Mouse (Mus musculus) retina, adult 2 months (tissue): ENCODE data around the gene Celf3.

Experiments used
- DNase-seq: peaks from one replicate; pipeline ENCODE4 v3.0.0-alpha.2; 2012; ENCODE audit warnings: low read depth, low spot score

The Celf3 gene

GRCm38 (mm10) chr3:94479564-94479963, 1.5 kb downstream of the Celf3 start:
- DNase-seq, result no peak

- DNase-seq, result no peak
These were observed 2.3 kb downstream of the Celf3 start, which contains the start of gene Riiad1 for GRCm38 (mm10) chr3:94480291-94480884. Gene Riiad1, minus strand, starts transcription at chr3:94480341.

GRCm38 (mm10) chr3:94481429-94481828, 3.3 kb downstream of the Celf3 start:
- no peak for DNase-seq

GRCm38 (mm10) chr3:94482764-94483385, 4.8 kb downstream of the Celf3 start:
- no peak for DNase-seq

- DNase-seq, result peak; percentile 58
These were observed 5.8 kb downstream of the Celf3 start for GRCm38 (mm10) chr3:94483790-94484439.

GRCm38 (mm10) chr3:94485922-94486321, 7.8 kb downstream of the Celf3 start:
- no peak for DNase-seq

- no peak for DNase-seq
These were observed 9.5 kb downstream of the Celf3 start for GRCm38 (mm10) chr3:94487581-94487980.

GRCm38 (mm10) chr3:94497162-94497561, 19.1 kb downstream of the Celf3 start:
- no peak for DNase-seq

GRCm38 (mm10) chr3:94502243-94502642, 24.1 kb downstream of the Celf3 start:
- no peak for DNase-seq

GRCm38 (mm10) chr3:94506664-94507063, 28.6 kb downstream of the Celf3 start:
- DNase-seq, result no peak

GRCm38 (mm10) chr3:94526731-94527130, 48.6 kb downstream of the Celf3 start:
- DNase-seq, result no peak

- DNase-seq, result peak; percentile 9
These were observed 55.9 kb downstream of the Celf3 start for GRCm38 (mm10) chr3:94533968-94534367.

- DNase-seq, result no peak
These were observed 59.1 kb downstream of the Celf3 start for GRCm38 (mm10) chr3:94537187-94537586.
